Mouse (Mus musculus): ENCODE measurements around the gene Sp1.

The Sp1 gene

DNA sequence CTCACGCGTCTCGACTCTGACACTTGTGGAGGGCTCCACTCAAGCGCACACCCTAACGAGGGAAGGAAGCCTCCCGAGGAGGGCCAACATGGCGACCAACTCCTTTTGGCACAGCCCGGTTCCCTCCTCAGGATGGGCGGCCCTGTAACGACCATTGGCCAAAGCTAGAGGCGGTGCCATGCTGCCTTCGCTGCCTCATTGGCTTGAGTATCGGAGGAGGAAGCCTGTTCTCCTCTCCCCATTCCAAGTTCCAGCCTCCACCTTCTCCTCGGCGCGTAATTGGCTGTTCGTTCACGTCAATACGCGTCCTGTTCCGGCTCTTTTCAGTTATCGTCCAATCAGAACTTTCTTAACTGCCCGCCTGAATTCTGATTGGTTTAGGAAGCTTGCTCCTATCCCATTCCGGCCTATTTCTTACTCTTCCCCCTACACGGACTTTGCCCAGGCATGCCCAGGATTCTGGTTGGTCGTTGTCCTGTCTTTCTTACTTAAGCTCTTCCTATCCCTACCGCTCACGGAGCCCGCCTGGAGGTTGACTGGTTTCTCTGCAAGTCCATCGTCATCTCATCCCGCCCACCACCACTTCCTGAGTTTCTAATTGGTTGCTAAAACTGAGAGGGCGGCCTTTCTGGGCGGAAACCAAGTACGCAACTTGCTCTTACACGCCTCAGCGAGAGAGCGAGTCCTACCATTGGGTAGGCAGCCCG is at the start of gene Sp1:
Sp1 (plus strand) TSS at position 655 of the 707 bp plus-strand sequence.
- in situ Hi-C loops (cut with MboI) = no loop called here

- in situ Hi-C loops (cut with MboI) = no loop called here
These were observed 49.2 kb upstream of the Sp1 start for GRCm38 (mm10) chr15:102356501-102357325.

DNA sequence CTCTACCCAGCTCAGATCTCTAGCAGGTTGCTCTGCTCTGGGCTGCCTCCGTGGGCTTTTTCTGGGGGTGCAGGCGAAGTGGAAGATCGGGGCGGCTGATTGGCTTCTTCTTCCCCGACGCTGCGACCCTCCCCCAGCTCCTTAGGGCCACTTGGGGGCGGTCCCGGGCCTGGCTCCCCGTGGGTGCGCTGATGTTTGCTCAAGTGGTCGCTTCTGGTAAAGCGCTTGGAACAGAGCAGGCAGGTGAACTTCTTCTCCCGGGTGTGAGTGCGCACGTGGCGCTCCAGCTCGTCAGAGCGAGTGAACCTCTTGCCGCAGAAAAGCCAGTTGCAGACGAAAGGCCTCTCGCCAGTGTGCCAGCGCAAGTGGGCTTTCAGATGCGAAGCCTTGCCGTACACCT is 47.8 kb upstream of the Sp1 start:
- in situ Hi-C loops (cut with MboI) = no loop called here

DNA sequence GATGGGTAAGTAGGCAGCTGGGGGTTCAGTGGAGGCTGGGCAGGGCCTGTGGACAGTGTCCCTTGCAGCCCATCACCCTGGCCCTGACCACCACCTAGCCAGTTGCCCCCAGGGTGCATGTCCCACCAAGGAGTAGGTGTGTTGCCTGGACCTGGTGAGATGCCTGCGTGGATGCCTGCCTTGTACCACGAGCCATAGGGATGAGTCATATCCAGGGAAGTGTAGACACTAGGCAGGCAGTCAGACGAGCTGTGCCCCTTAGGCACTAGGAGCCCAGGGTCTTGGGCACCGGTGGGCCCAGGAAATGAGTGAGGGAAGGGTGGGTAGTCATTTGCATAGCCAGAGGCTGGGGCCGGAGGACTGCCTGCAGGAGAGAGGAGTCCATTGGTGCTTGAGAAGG is 47.1 kb upstream of the Sp1 start:
- in situ Hi-C loops (cut with MboI) = no loop called here

- in situ Hi-C loops (cut with MboI) = no loop called here
These were observed 43.3 kb upstream of the Sp1 start for GRCm38 (mm10) chr15:102362648-102363047.

- in situ Hi-C loops (cut with MboI) = no loop called here
These were observed 41.3 kb upstream of the Sp1 start for GRCm38 (mm10) chr15:102364678-102365077.

DNA sequence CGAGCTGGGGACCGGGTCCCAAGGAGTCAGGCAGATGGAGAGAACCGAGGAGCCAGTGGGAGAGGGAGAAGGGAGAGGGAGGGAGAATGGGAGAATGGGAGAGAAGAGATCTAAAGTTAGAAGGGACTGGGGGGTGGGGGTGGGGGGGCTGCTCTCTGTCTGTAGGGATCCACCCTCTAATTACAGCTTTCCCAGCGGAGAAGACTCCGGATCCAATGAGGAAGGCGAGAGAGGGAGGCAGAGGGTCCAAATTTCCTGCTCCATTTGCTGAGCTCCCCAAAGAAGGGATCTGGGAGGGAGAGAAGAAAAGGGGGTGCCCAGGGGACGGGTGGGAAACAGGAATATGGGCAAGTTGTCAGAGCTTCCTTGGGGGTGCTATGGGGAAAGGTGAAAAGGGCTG is 39.7 kb upstream of the Sp1 start:
- in situ Hi-C loops (cut with MboI) = no loop called here

DNA sequence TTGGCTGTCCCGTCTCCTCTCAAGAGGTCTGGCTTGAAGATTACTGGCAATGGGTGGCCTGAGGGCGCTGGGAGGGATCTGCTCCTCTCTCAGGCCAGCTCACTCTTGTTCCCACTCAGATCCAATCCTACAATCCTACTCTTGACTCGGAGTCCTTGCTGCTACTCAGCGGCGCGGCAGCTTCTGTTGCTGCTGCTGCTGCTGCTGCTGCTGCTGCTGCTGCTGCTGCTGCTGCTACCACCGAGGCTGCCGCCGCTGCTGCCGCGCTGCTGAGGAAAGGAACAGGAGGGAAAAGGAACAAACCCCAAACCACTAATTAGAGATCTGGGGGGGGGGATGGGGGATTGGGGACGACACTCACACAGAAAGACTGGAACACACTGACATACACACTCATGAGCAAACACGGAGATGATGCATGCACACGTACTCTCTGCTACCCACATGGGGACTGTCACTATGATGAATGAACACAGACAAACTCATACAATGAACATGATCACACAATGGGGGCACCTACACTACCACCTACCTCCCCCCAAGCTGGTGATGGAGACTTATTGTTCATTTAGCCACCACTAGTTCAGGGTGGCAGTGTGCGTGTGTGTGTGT is 39.1 kb upstream of the Sp1 start, which contains the start of gene Sp7:
Sp7 (minus strand) TSS at position 450 of the 612 bp plus-strand sequence.
- in situ Hi-C loops (cut with MboI) = no loop called here

- in situ Hi-C loops (cut with MboI) = no loop called here
These were observed 36.0 kb upstream of the Sp1 start for GRCm38 (mm10) chr15:102369972-102370371.

- in situ Hi-C loops (cut with MboI) = no loop called here
These were observed 35.2 kb upstream of the Sp1 start for GRCm38 (mm10) chr15:102370727-102371126.

GRCm38 (mm10) chr15:102376453-102377162 is 29.3 kb upstream of the Sp1 start:
- in situ Hi-C loops (cut with MboI) = no loop called here

GRCm38 (mm10) chr15:102377163-102377543 is 28.8 kb upstream of the Sp1 start:
- in situ Hi-C loops (cut with MboI) = no loop called here

DNA sequence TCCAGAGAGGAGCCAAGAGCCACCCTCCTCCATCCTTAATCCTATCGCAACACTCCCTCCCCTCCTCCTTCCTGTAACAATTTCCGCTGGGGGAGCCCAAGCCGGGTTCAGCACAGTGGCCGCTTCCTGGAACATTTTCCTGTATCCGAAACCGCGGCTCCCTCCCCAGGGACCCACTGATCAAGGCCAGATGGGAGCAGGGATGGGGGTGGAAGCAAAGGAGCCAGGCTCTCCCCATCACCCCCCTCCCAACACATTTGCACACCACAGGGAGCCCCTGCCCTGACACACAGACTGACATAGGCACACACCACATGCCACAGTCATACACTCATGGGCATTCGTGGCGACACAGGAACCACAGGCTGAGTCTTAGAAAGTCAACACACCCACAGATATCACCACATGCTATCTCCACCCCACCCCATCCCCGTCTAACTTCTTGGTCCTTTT is 28.1 kb upstream of the Sp1 start:
- in situ Hi-C loops (cut with MboI) = no loop called here

- in situ Hi-C loops (cut with MboI) = no loop called here
These were observed 24.4 kb upstream of the Sp1 start for GRCm38 (mm10) chr15:102381575-102381974.

DNA sequence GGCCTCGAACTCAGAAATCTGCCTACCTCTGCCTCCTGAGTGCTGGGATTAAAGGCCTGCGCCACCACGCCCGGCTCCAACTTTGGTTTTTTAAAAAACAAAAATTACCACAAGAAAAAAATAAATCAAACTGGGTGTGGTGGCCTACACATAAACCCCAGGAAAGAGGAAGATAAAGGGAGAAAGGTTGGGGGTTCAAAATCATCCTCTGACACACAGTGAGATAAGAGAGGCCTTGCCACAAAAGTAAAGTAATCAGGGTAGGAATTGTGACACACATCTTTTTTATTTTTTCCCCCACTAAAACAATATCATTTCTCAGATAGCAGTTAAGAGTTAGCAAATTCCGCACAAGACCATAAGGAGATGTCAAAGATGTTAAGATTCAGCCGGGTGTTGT is 22.3 kb upstream of the Sp1 start:
- in situ Hi-C loops (cut with MboI) = no loop called here

- in situ Hi-C loops (cut with MboI) = no loop called here
These were observed 19.3 kb upstream of the Sp1 start for GRCm38 (mm10) chr15:102386640-102387039.

DNA sequence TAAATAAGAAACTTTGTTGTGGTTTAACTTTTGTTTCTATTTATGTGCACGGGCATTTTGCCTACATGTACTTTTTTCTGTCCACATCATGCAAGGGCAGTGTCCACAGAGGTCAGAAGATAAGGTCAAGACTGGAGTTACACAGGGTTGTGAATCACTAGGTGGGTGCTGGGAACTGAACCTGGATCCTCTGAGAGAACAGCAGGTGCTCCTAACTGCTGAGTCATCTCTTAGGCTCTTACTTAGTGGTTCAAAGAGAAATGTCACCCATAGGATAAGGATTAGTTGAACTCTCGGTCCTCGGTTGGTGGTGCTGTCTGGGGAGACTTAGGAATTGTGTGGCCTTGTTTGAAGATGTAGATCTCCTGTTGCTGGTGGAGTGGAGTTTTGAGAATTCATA is 17.0 kb upstream of the Sp1 start:
- in situ Hi-C loops (cut with MboI) = no loop called here

DNA sequence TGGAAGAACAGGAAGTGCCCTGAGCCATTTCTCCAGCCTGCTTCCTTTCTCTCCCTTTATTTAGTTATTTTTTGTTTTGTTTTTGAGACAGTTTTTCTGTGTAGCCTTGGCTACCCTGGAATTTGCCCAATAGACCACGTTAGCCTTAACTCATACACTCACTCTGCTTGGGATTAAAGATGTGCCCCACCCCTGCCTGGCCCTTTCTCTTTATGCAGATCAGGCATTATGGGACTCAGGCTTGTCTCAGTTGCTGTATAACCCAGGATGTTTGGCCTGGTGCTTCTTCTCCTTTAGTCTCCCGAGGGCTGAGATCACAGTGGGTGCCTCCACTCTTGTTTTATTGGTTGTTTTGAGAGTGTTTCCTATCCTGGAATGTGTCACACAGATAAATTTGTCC is 13.4 kb upstream of the Sp1 start:
- in situ Hi-C loops (cut with MboI) = no loop called here

- in situ Hi-C loops (cut with MboI) = no loop called here
These were observed 12.3 kb upstream of the Sp1 start for GRCm38 (mm10) chr15:102393584-102394014.

- in situ Hi-C loops (cut with MboI) = no loop called here
These were observed 10.9 kb upstream of the Sp1 start for GRCm38 (mm10) chr15:102395061-102395460.

DNA sequence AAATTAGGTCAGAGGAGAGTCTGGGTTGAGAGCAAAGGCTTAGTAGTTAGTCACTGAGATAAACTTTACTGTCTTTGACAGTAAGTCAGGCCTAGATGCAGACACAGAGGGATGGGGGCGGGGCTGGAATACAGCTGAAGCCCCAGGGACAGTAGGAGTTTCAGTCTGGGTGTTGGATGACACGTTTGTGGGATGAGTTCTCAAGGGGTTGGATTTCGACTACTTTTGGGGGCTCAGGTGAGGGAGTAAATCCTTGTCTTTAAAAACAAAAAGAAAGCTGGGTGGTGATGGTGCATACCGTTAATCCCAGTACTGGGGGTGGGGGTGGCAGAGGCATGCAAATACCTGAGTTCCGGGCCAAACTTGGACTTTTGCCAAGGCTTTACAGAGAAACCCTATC is 7.3 kb upstream of the Sp1 start:
- in situ Hi-C loops (cut with MboI) = no loop called here
